Mouse (Mus musculus) stomach, postnatal 0 days (tissue): ENCODE data around the gene G6pc3. TPM values are rescaled to one million over a fixed set of nuclear protein-coding genes. Genes with fewer than 3 reads are reported as not detected.

ENCODE experiments used
- ATAC-seq: fragments of 200-750 bp; cut with Nextera tagmentation; 2 replicates; pipeline ENCODE4 v1.8.0; 2017; ENCODE audit not compliant: low FRiP score, low TSS enrichment
- DNase-seq: peaks from one replicate; pipeline ENCODE4 v3.0.0-alpha.2; 2016; ENCODE audit warnings: low spot score
- H3K27ac ChIP-seq: fragments of 300-500 bp; sonication (generic); replicated peaks from 2 replicates; pipeline ENCODE4 v1.5.1; 2014; ENCODE audit warnings: mild to moderate bottlenecking, control low read depth
- H3K27me3 ChIP-seq: fragments of 300-500 bp; sonication (generic); 2 replicates; pipeline ENCODE4 v1.6.1; 2014; ENCODE audit warnings: low read length; ENCODE audit not compliant: control insufficient read depth, insufficient read depth
- H3K36me3 ChIP-seq: fragments of 300-500 bp; sonication (generic); 2 replicates; pipeline ENCODE4 v1.6.1; 2014; ENCODE audit warnings: low read length, mixed read lengths; ENCODE audit not compliant: control insufficient read depth, insufficient read depth
- H3K4me1 ChIP-seq: fragments of 300-500 bp; sonication (generic); replicated peaks from 2 replicates; pipeline ENCODE4 v1.6.1; 2014; ENCODE audit warnings: antibody characterized with exemption; ENCODE audit not compliant: control insufficient read depth, insufficient read depth
- H3K4me2 ChIP-seq: fragments of 300-500 bp; sonication (generic); replicated peaks from 2 replicates; pipeline ENCODE4 v1.6.1; 2014; ENCODE audit warnings: low read depth, mild to moderate bottlenecking, control low read depth, moderate library complexity
- H3K4me3 ChIP-seq: fragments of 300-500 bp; sonication (generic); 2 replicates; pipeline ENCODE4 v1.5.1; 2014; ENCODE audit warnings: low read depth, low read length, control low read depth
- H3K9ac ChIP-seq: fragments of 300-500 bp; sonication (generic); 2 replicates; pipeline ENCODE4 v1.6.1; 2014; ENCODE audit warnings: mild to moderate bottlenecking, low read length, control low read depth, mixed read lengths
- H3K9me3 ChIP-seq: fragments of 300-500 bp; sonication (generic); 2 replicates; pipeline ENCODE4 v1.6.1; 2016; ENCODE audit warnings: low read length; ENCODE audit not compliant: control insufficient read depth
- CTCF ChIP-seq: IDR thresholded peaks from 2 replicates; pipeline ENCODE4 v1.5.1; 2016; ENCODE audit warnings: antibody characterized with exemption, low read depth, mild to moderate bottlenecking, moderate library complexity
- EP300 ChIP-seq: optimal IDR thresholded peaks from 2 replicates; pipeline ENCODE3; 2016; ENCODE audit warnings: antibody characterized with exemption
- WGBS: fragments of 180-500 bp; shearing (Covaris S2); extraction: QIAGEN DNeasy Blood & Tissue Kit; methylation state at CpG from one replicate; pipeline ENCODE4 v1.1.7; 2014; 5-methylcytosine and 5-hydroxymethylcytosine counted together
- polyA plus RNA-seq: library from polyadenylated mRNA; unstranded; fragments of >200 nt; fragmentation: Nextera tagmentation; extraction: Ambion mirVana; gene quantifications from 2 replicates; pipeline ENCODE4 v1.2.1, GENCODE M21; 2015

G6pc3 gene
- polyA plus RNA-seq, 1 experiment from 2014 or later: 19.4 TPM

- no peaks in the 10 kb centered on the region for H3K27me3 ChIP-seq
- TF ChIP-seq CTCF (no peak), EP300 (no peak)
- H3K4me1 ChIP-seq: peaks cover 3% of the 10 kb centered on the region; the same call in 1 of the 2 replicates
- DNase-seq: no peak
- H3K4me3 ChIP-seq: no peak overlapping the region
- H3K4me2 ChIP-seq: no peak overlapping the region
- peaks cover 19% of the 10 kb centered on the region for H3K36me3 ChIP-seq
- H3K9ac ChIP-seq: no peak overlapping the region
- peak overlapping the region; percentile 40 for H3K27ac ChIP-seq
- 52% methylated on average over 11 of the region's 11 CpGs for WGBS
- no peaks in the 10 kb centered on the region for H3K9me3 ChIP-seq
- no peak for ATAC-seq
Observed at GRCm38 (mm10) chr11:102207825-102208777, 18.7 kb downstream of the G6pc3 start.

- 24% methylated on average over 3 of the region's 4 CpGs for WGBS
- no peak for ATAC-seq
- peaks cover 5% of the 10 kb centered on the region; the same call in 1 of the 2 replicates for H3K4me1 ChIP-seq
Observed at GRCm38 (mm10) chr11:102208846-102209245, 19.4 kb downstream of the G6pc3 start.

GRCm38 (mm10) chr11:102209742-102210141 is 20.3 kb downstream of the G6pc3 start:
- H3K27ac ChIP-seq: no peak overlapping the region
- H3K36me3 ChIP-seq: peaks cover 12% of the 10 kb centered on the region; the same call in 1 of the 2 replicates
- peaks cover 13% of the 10 kb centered on the region for H3K4me1 ChIP-seq
- H3K4me3 ChIP-seq: no peak overlapping the region
- TF ChIP-seq CTCF (peak; percentile 83), EP300 (no peak)
- WGBS: 63% methylated on average over 2 of the region's 2 CpGs
- no peak overlapping the region for H3K9ac ChIP-seq
- ATAC-seq (no peak), DNase-seq (no peak)
- no peaks in the 10 kb centered on the region for H3K27me3 ChIP-seq
- no peaks in the 10 kb centered on the region for H3K9me3 ChIP-seq
- no peak overlapping the region for H3K4me2 ChIP-seq

More at GRCm38 (mm10) chr11:102208846-102209245, 19.4 kb downstream of the G6pc3 start:
- H3K4me2 ChIP-seq: no peak overlapping the region
- H3K9ac ChIP-seq: peak overlapping the region; percentile 18; the same call in 1 of the 2 replicates
- H3K27me3 ChIP-seq: no peaks in the 10 kb centered on the region
- H3K27ac ChIP-seq: no peak overlapping the region
- no peak overlapping the region for H3K4me3 ChIP-seq
- peaks cover 19% of the 10 kb centered on the region for H3K36me3 ChIP-seq
- DNase-seq: no peak
- no peaks in the 10 kb centered on the region for H3K9me3 ChIP-seq
- TF ChIP-seq EP300 (no peak), CTCF (no peak)

GRCm38 (mm10) chr11:102210185-102210584 is 20.8 kb downstream of the G6pc3 start:
- Histone ChIP-seq H3K4me3 (no peak overlapping the region), H3K36me3 (peaks cover 12% of the 10 kb centered on the region; the same call in 1 of the 2 replicates), H3K9me3 (no peaks in the 10 kb centered on the region), H3K27ac (no peak overlapping the region), H3K4me1 (peaks cover 17% of the 10 kb centered on the region), H3K9ac (no peak overlapping the region), H3K4me2 (no peak overlapping the region), H3K27me3 (no peaks in the 10 kb centered on the region)
- 65% methylated on average over 3 of the region's 3 CpGs for WGBS
- ATAC-seq (no peak), DNase-seq (no peak)
- TF ChIP-seq CTCF (no peak), EP300 (no peak)

- DNase-seq (no peak), ATAC-seq (no peak)
- TF ChIP-seq CTCF (no peak), EP300 (no peak)
- H3K4me2 ChIP-seq: no peak overlapping the region
- no peaks in the 10 kb centered on the region for H3K9me3 ChIP-seq
- peaks cover 25% of the 10 kb centered on the region for H3K4me1 ChIP-seq
- WGBS: 22% methylated on average over 5 of the region's 5 CpGs
- H3K9ac ChIP-seq: peak overlapping the region; percentile 27; the same call in 1 of the 2 replicates
- H3K36me3 ChIP-seq: peaks cover 5% of the 10 kb centered on the region; the same call in 1 of the 2 replicates
- H3K4me3 ChIP-seq: no peak overlapping the region
- H3K27ac ChIP-seq: peak overlapping the region; percentile 49
- H3K27me3 ChIP-seq: no peaks in the 10 kb centered on the region
Observed at GRCm38 (mm10) chr11:102211011-102211410, 21.6 kb downstream of the G6pc3 start.

GRCm38 (mm10) chr11:102211936-102212341 is 22.5 kb downstream of the G6pc3 start:
- H3K27ac ChIP-seq: no peak overlapping the region; the same call in 1 of the 2 replicates
- 46% methylated on average over 18 of the region's 18 CpGs for WGBS
- DNase-seq: no peak

More at GRCm38 (mm10) chr11:102211936-102212341, 22.5 kb downstream of the G6pc3 start:
- Histone ChIP-seq H3K4me2 (no peak overlapping the region), H3K9ac (no peak overlapping the region), H3K36me3 (no peaks in the 10 kb centered on the region), H3K9me3 (no peaks in the 10 kb centered on the region), H3K4me3 (no peak overlapping the region), H3K27me3 (no peaks in the 10 kb centered on the region), H3K4me1 (peaks cover 28% of the 10 kb centered on the region)
- no peak for ATAC-seq
- peak; percentile 24 for TF ChIP-seq EP300
- no peak for TF ChIP-seq CTCF
